Mouse (Mus musculus) MEL (cell line): ENCODE results near the gene Srcin1. TPM values are rescaled to one million over a fixed set of nuclear protein-coding genes. Genes with fewer than 3 reads are reported as not detected.

Experiments
- DNase-seq: peaks from one replicate; pipeline ENCODE4 v3.0.0; 2011; ENCODE audit warnings: low read depth, low spot score
- H3K27ac ChIP-seq: 2 replicates; pipeline ENCODE4 v1.5.1; 2012; ENCODE audit warnings: low read depth, mild to moderate bottlenecking, control low read depth, low read length, moderate library complexity; ENCODE audit not compliant: control insufficient read depth
- H3K27me3 ChIP-seq, 2 experiments: fragments of 150-350 bp in 1 of 2; sonication (generic) in 1 of 2; 2 replicates each; pipeline ENCODE4 v1.6.1; 2012; ENCODE audit warnings: low read length in 2 of 2, mild to moderate bottlenecking in 2 of 2, improper control_type of control experiment in 1 of 2, moderate library complexity in 1 of 2; ENCODE audit not compliant: insufficient read depth in 2 of 2, control insufficient read depth in 1 of 2
- H3K36me3 ChIP-seq, 2 experiments: 2 replicates each; pipeline ENCODE4 v1.6.1; 2012 to 2014; ENCODE audit warnings: low read length in 2 of 2, improper control_type of control experiment in 1 of 2, inconsistent platforms in 1 of 2, mild to moderate bottlenecking in 1 of 2; ENCODE audit not compliant: insufficient read depth in 2 of 2, control insufficient read depth in 1 of 2
- H3K4me1 ChIP-seq, 2 experiments: fragments of 150-350 bp in 1 of 2; sonication (generic) in 1 of 2; 2 replicates each; pipeline ENCODE4 v1.6.1; 2012; ENCODE audit warnings: low read length in 2 of 2, improper control_type of control experiment in 1 of 2, mild to moderate bottlenecking in 1 of 2; ENCODE audit not compliant: insufficient read depth in 2 of 2, control insufficient read depth in 1 of 2
- H3K4me3 ChIP-seq, 2 experiments: fragments of 150-350 bp in 1 of 2; sonication (generic) in 1 of 2; 2 replicates each; pipeline ENCODE4 v1.5.1; 2012; ENCODE audit warnings: low read depth in 2 of 2, low read length in 2 of 2, mild to moderate bottlenecking in 2 of 2, moderate library complexity in 2 of 2, control low read depth in 1 of 2, improper control_type of control experiment in 1 of 2; ENCODE audit not compliant: control insufficient read depth in 1 of 2, insufficient read depth in 1 of 2
- H3K79me2 ChIP-seq: 2 replicates; pipeline ENCODE4 v1.6.1; 2012; ENCODE audit warnings: mild to moderate bottlenecking, low read length, moderate library complexity; ENCODE audit not compliant: control insufficient read depth, poor library complexity, insufficient read depth
- H3K9ac ChIP-seq: 2 replicates; pipeline ENCODE4 v1.6.1; 2012; ENCODE audit warnings: low read depth, mild to moderate bottlenecking, control low read depth, low read length, moderate library complexity; ENCODE audit not compliant: control insufficient read depth, poor library complexity, severe bottlenecking
- H3K9me3 ChIP-seq: fragments of 150-350 bp; sonication (generic); replicated peaks from 2 replicates; pipeline ENCODE4 v1.6.1; 2012; ENCODE audit warnings: mild to moderate bottlenecking, low read length, improper control_type of control experiment, moderate library complexity; ENCODE audit not compliant: insufficient read depth
- CHD1 ChIP-seq: IDR thresholded peaks from 2 replicates; pipeline ENCODE4 v1.6.1; 2012; ENCODE audit warnings: low read depth, mild to moderate bottlenecking, inconsistent platforms, low read length, improper control_type of control experiment
- CHD2 ChIP-seq: IDR thresholded peaks from 2 replicates; pipeline ENCODE4 v1.6.1; 2011; ENCODE audit warnings: low read length, improper control_type of control experiment
- EP300 ChIP-seq, 2 experiments: IDR thresholded peaks; 2 replicates each; pipeline ENCODE4 v1.6.1; 2011; ENCODE audit warnings: improper control_type of control experiment in 2 of 2, low read length in 2 of 2, low read depth in 1 of 2, mild to moderate bottlenecking in 1 of 2
- ETS1 ChIP-seq: IDR thresholded peaks from 2 replicates; pipeline ENCODE4 v1.6.1; 2012; ENCODE audit warnings: low read depth, mild to moderate bottlenecking, inconsistent platforms, low read length, improper control_type of control experiment, moderate library complexity
- GATA1 ChIP-seq: IDR thresholded peaks from 2 replicates; pipeline ENCODE4 v1.6.1; 2011; ENCODE audit warnings: low read depth, low read length, improper control_type of control experiment
- JUND ChIP-seq: IDR thresholded peaks from 2 replicates; pipeline ENCODE4 v1.6.1; 2011; ENCODE audit warnings: low read depth, mild to moderate bottlenecking, improper control_type of control experiment, low read length
- KAT2A ChIP-seq: conservative IDR thresholded peaks from 2 replicates; pipeline ENCODE4 v1.6.1; 2012; ENCODE audit warnings: low read depth, low read length, improper control_type of control experiment, inconsistent platforms
- MAFK ChIP-seq: IDR thresholded peaks from 2 replicates; pipeline ENCODE4 v1.6.1; 2011; ENCODE audit warnings: low read depth, mild to moderate bottlenecking, low read length, improper control_type of control experiment, borderline replicate concordance
- MAX ChIP-seq: IDR thresholded peaks from 2 replicates; pipeline ENCODE4 v1.6.1; 2011; ENCODE audit warnings: low read length, improper control_type of control experiment
- MEF2A ChIP-seq: IDR thresholded peaks from 2 replicates; pipeline ENCODE4 v1.6.1; 2014; ENCODE audit warnings: low read depth, mild to moderate bottlenecking, inconsistent platforms, low read length, improper control_type of control experiment; ENCODE audit not compliant: poor library complexity, insufficient replicate concordance, severe bottlenecking; ENCODE audit errors: extremely low read depth
- MXI1 ChIP-seq: IDR thresholded peaks from 2 replicates; pipeline ENCODE4 v1.6.1; 2011; ENCODE audit warnings: mild to moderate bottlenecking, low read depth, low read length, improper control_type of control experiment
- MYB ChIP-seq: IDR thresholded peaks from 2 replicates; pipeline ENCODE4 v1.6.1; 2011; ENCODE audit warnings: mild to moderate bottlenecking, low read depth, low read length, improper control_type of control experiment
- NELFE ChIP-seq: IDR thresholded peaks from 2 replicates; pipeline ENCODE4 v1.6.1; 2011; ENCODE audit warnings: low read depth, low read length, improper control_type of control experiment
- NRF1 ChIP-seq: IDR thresholded peaks from 2 replicates; pipeline ENCODE4 v1.6.1; 2014; ENCODE audit warnings: low read depth, mild to moderate bottlenecking, inconsistent platforms, low read length, improper control_type of control experiment, moderate library complexity; ENCODE audit not compliant: poor library complexity, insufficient read depth, severe bottlenecking
- POLR2A ChIP-seq, 2 experiments: IDR thresholded peaks; 2 replicates each; pipeline ENCODE4 v1.6.1; 2011 to 2012; ENCODE audit warnings: low read length in 2 of 2, mild to moderate bottlenecking in 2 of 2, control low read depth in 1 of 2, improper control_type of control experiment in 1 of 2, low read depth in 1 of 2, moderate library complexity in 1 of 2; ENCODE audit not compliant: control insufficient read depth in 1 of 2, insufficient read depth in 1 of 2, poor library complexity in 1 of 2
- POLR2AphosphoS2 ChIP-seq: IDR thresholded peaks from 2 replicates; pipeline ENCODE4 v1.6.1; 2011; ENCODE audit warnings: low read length, improper control_type of control experiment
- POLR2AphosphoS5 ChIP-seq: IDR thresholded peaks from 2 replicates; pipeline ENCODE4 v1.6.1; 2012; ENCODE audit warnings: low read depth, borderline replicate concordance, mild to moderate bottlenecking, inconsistent platforms, low read length, moderate library complexity, mixed read lengths
- RAD21 ChIP-seq: IDR thresholded peaks from 2 replicates; pipeline ENCODE4 v1.6.1; 2011; ENCODE audit warnings: mild to moderate bottlenecking, low read depth, low read length, improper control_type of control experiment
- RCOR1 ChIP-seq: IDR thresholded peaks from 2 replicates; pipeline ENCODE4 v1.6.1; 2012; ENCODE audit warnings: low read depth, mild to moderate bottlenecking, inconsistent platforms, low read length, improper control_type of control experiment
- SIN3A ChIP-seq: IDR thresholded peaks from 2 replicates; pipeline ENCODE4 v1.6.1; 2012; ENCODE audit warnings: low read length, improper control_type of control experiment, inconsistent platforms
- SMC3 ChIP-seq: IDR thresholded peaks from 2 replicates; pipeline ENCODE4 v1.6.1; 2011; ENCODE audit warnings: low read depth, low read length, improper control_type of control experiment
- TAL1 ChIP-seq: IDR thresholded peaks from 2 replicates; pipeline ENCODE4 v1.6.1; 2012; ENCODE audit warnings: mild to moderate bottlenecking, inconsistent platforms, low read length, moderate library complexity, mixed read lengths
- TBP ChIP-seq: IDR thresholded peaks from 2 replicates; pipeline ENCODE4 v1.8.0; 2011; ENCODE audit warnings: low read depth, low read length, improper control_type of control experiment
- UBTF ChIP-seq: IDR thresholded peaks from 2 replicates; pipeline ENCODE4 v1.6.1; 2012; ENCODE audit warnings: low read depth, mild to moderate bottlenecking, inconsistent platforms, low read length, improper control_type of control experiment, moderate library complexity, borderline replicate concordance; ENCODE audit not compliant: insufficient read depth
- USF1 ChIP-seq: IDR thresholded peaks from 2 replicates; pipeline ENCODE4 v1.6.1; 2014; ENCODE audit warnings: low read depth, mild to moderate bottlenecking, inconsistent platforms, low read length, improper control_type of control experiment, moderate library complexity
- USF2 ChIP-seq, 2 experiments: IDR thresholded peaks; 2 replicates each; pipeline ENCODE4 v1.6.1; 2011 to 2012; ENCODE audit warnings: improper control_type of control experiment in 2 of 2, low read length in 2 of 2, borderline replicate concordance in 1 of 2, inconsistent platforms in 1 of 2, low read depth in 1 of 2, mild to moderate bottlenecking in 1 of 2; ENCODE audit not compliant: insufficient read depth in 1 of 2
- ZKSCAN1 ChIP-seq: IDR thresholded peaks from 2 replicates; pipeline ENCODE4 v1.6.1; 2012; ENCODE audit warnings: low read depth, mild to moderate bottlenecking, inconsistent platforms, low read length, improper control_type of control experiment, moderate library complexity
- ZMIZ1 ChIP-seq: IDR thresholded peaks from 2 replicates; pipeline ENCODE4 v1.6.1; 2012; ENCODE audit warnings: low read depth, mild to moderate bottlenecking, inconsistent platforms, low read length, improper control_type of control experiment, moderate library complexity
- ZNF384 ChIP-seq: IDR thresholded peaks from 2 replicates; pipeline ENCODE4 v1.6.1; 2012; ENCODE audit warnings: low read depth, mild to moderate bottlenecking, inconsistent platforms, low read length, improper control_type of control experiment
- polyA plus RNA-seq, 2 experiments: library from polyadenylated mRNA; stranded (reverse) in 1 of 2; unstranded in 1 of 2; fragments of >175 nt in 1 of 2; fragments of >200 nt in 1 of 2; gene quantifications; 2 replicates each; pipeline versions ENCODE4 v1.2.1 to v1.2.4; 2012; ENCODE audit warnings: low replicate concordance in 2 of 2, low read depth in 1 of 2; ENCODE audit not compliant: insufficient read length in 2 of 2, insufficient read depth in 1 of 2, missing spikeins in 1 of 2
- total RNA-seq: library from RNA; depleted of rRNA; stranded (reverse); fragments of 300-350 nt; gene quantifications from 2 replicates; pipeline ENCODE4 v1.2.3, GENCODE M21; 2012

The Srcin1 gene
- total and polyA plus RNA-seq, 3 experiments = 0.04 to 0.10 TPM; not detected in 1

DNA sequence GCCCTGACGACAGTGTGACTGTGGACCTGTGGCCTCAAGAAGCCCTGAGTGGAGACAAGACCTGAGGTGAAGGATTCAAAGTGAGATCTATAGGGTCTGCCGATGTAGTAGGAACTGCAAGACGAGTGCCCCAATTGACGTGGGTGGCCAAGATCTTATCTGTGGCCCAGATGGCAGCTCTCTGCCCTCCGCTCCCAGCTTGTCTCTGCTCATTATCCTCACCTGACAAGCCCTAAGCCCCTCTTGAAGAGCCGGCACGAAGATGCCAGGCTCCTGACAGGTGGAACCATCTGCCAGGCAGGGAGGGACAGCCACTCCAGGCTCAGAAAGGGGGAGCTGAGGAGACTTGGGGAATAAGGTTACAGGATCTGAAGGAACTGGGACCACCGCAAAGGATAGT is 43.6 kb downstream of the Srcin1 start:
- Histone ChIP-seq H3K79me2 (no peaks in the 10 kb centered on the region), H3K9me3 (no peaks in the 10 kb centered on the region), H3K27ac (peak overlapping the region; percentile 8), H3K4me3 (peak overlapping the region; percentile 58 to 59), H3K27me3 (no peaks in the 10 kb centered on the region; a peak in 2 of 4 replicates), H3K36me3 (no peaks in the 10 kb centered on the region), H3K4me1 (peaks cover 4 to 11% of the 10 kb centered on the region in 2 experiments), H3K9ac (peak overlapping the region; percentile 58)
- TF ChIP-seq SIN3A (peak; percentile 16; the same call in 1 of the 2 replicates), CHD1 (no peak), GATA1 (peak; percentile 23), CHD2 (no peak), MAX (peak; percentile 32; the same call in 1 of the 2 replicates), RAD21 (no peak), ZNF384 (no peak), MYB (no peak), TBP (0 out of 2 replicates have a peak, but pooled peaks have one; percentile 0), POLR2AphosphoS2 (no peak), RCOR1 (no peak), NELFE (no peak), MEF2A (no peak), MXI1 (no peak), MAFK (no peak)
- no peak for DNase-seq

DNA sequence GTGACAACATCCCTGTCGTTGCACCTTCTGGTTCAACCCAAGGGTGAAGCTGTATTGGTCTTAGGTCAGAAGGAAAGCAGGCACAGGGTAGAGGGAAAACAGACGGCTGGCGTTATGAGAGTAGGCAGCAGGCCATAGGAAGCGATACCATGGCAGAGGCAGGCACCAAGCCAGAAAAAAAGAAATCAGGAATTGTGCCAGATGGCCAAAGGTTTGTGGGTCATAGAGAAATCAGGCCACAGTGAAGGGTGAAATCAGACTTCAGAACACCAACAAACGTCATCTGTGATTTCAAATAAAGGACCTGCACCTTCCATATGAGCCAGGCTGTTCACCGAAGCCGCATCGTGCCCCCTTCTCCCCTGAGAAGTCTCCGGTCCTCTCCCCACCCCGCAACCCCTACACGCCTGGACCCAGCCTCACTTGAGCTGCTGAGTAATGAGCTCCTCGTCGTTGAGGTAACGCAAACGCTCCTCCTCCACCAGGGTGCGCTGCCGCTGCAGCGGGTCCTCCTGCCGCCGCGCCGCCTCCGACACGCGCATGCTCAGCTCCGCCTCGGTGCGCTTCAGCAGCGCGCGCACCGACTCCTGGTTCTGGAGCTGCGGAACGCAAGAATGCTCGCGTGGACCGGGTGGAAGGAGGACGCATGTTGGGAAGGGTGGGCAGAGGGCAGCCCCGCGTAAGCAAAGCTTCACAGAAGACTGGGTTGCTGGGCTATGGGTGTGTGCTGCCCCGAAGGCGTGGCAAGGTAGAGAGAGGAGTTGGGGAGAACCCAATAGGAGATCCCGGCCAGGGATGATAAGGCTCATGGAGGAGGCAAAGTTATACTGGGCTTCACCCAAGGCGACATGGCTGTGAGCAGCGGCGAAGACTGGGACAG is 44.4 kb downstream of the Srcin1 start:
- Histone ChIP-seq H3K4me3 (peak overlapping the region; percentile 58 to 59), H3K4me1 (peaks cover 4 to 11% of the 10 kb centered on the region in 2 experiments), H3K27ac (peak overlapping the region; percentile 8), H3K9me3 (no peaks in the 10 kb centered on the region), H3K9ac (peak overlapping the region; percentile 58), H3K27me3 (no peaks in the 10 kb centered on the region; a peak in 2 of 4 replicates), H3K79me2 (no peaks in the 10 kb centered on the region), H3K36me3 (no peaks in the 10 kb centered on the region)
- DNase-seq = peak; percentile 97
- TF ChIP-seq MXI1 = peak; percentile 57; the same call in 1 of the 2 replicates
- no peak for TF ChIP-seq ZMIZ1
- peak; percentile 71 to 87 for TF ChIP-seq POLR2A (IDR thresholded peaks at IDR 0.05; ENCODE audit: control insufficient read depth in 1 of 2, insufficient read depth in 1 of 2, low read depth in 1 of 2, low read length in 2 of 2, poor library complexity in 1 of 2)
- peak; percentile 78 for TF ChIP-seq MAX
- no peak for TF ChIP-seq TAL1
- TF ChIP-seq JUND = no peak
- TF ChIP-seq EP300 (IDR thresholded peaks at IDR 0.05; ENCODE audit: low read depth in 1 of 2, low read length in 2 of 2) = no peak
- TF ChIP-seq UBTF = peak; percentile 43; the same call in 1 of the 2 replicates
- TF ChIP-seq USF2 (IDR thresholded peaks at IDR 0.05; ENCODE audit: borderline replicate concordance in 1 of 2, insufficient read depth in 1 of 2, low read depth in 1 of 2, low read length in 2 of 2) = no peak
- TF ChIP-seq NELFE = peak; percentile 82
- peak; percentile 70 for TF ChIP-seq RAD21
- TF ChIP-seq POLR2AphosphoS5 = no peak
- TF ChIP-seq SMC3 = peak; percentile 86
- no peak for TF ChIP-seq ZKSCAN1
- TF ChIP-seq GATA1 = peak; percentile 53
- TF ChIP-seq USF1 = no peak
- peak; percentile 50; the same call in 1 of the 2 replicates for TF ChIP-seq SIN3A
- TF ChIP-seq NRF1 = peak; percentile 99
- TF ChIP-seq ETS1 = no peak; the same call in 1 of the 2 replicates
- TF ChIP-seq RCOR1 = no peak
- no peak for TF ChIP-seq KAT2A
- TF ChIP-seq ZNF384 = no peak
